Mouse (Mus musculus): ENCODE data around the gene Glt1d1. TPM values are rescaled to one million over a fixed set of nuclear protein-coding genes. Genes with fewer than 3 reads are reported as not detected.

Gene Glt1d1
- polyA plus RNA-seq (2015; fragmentation: Nextera tagmentation; extraction: Ambion mirVana) = not detected in 2 replicates

GRCm38 (mm10) chr5:127632167-127633145 is at the start of gene Glt1d1, which contains the start of gene Slc15a4:
Glt1d1 (plus strand) TSS chr5:127632262.
Slc15a4 (minus strand) TSS chr5:127632897.

Other genes starting within 250 kb of the Glt1d1 start
- gene Slc15a4, start 635 bp downstream of the Glt1d1 start, polyA plus RNA-seq (2015; fragmentation: Nextera tagmentation; extraction: Ambion mirVana) = 9.6 and 10.2 TPM in 2 replicates